Mouse (Mus musculus) forebrain, embryonic 12.5 days (tissue): ENCODE measurements around the gene Csrp2. TPM values are rescaled to one million over a fixed set of nuclear protein-coding genes. Genes with fewer than 3 reads are reported as not detected.

ENCODE experiments used
- ATAC-seq: fragments of 200-750 bp; cut with Nextera tagmentation; 2 replicates; pipeline ENCODE4 v1.8.0; 2017; ENCODE audit warnings: moderate TSS enrichment; ENCODE audit not compliant: low FRiP score
- H3K27ac ChIP-seq: fragments of 300-500 bp; sonication (generic); 2 replicates; pipeline ENCODE4 v1.5.1; 2016; ENCODE audit warnings: mild to moderate bottlenecking
- H3K27me3 ChIP-seq: fragments of 300-500 bp; sonication (generic); 2 replicates; pipeline ENCODE4 v1.6.1; 2016; ENCODE audit warnings: mild to moderate bottlenecking
- H3K36me3 ChIP-seq: fragments of 300-500 bp; sonication (generic); replicated peaks from 2 replicates; pipeline ENCODE4 v1.6.1; 2016; ENCODE audit warnings: mild to moderate bottlenecking
- H3K4me1 ChIP-seq: fragments of 300-500 bp; sonication (generic); 2 replicates; pipeline ENCODE4 v1.6.1; 2016
- H3K4me2 ChIP-seq: fragments of 300-500 bp; sonication (generic); 2 replicates; pipeline ENCODE4 v1.6.1; 2016; ENCODE audit warnings: mild to moderate bottlenecking, moderate library complexity
- H3K4me3 ChIP-seq: fragments of 300-500 bp; sonication (generic); replicated peaks from 2 replicates; pipeline ENCODE4 v1.5.1; 2016; ENCODE audit warnings: mild to moderate bottlenecking
- H3K9ac ChIP-seq: fragments of 300-500 bp; sonication (generic); 2 replicates; pipeline ENCODE4 v1.6.1; 2016; ENCODE audit warnings: mild to moderate bottlenecking
- H3K9me3 ChIP-seq: fragments of 300-500 bp; sonication (generic); 2 replicates; pipeline ENCODE4 v1.6.1; 2016
- WGBS: fragments of 180-500 bp; shearing (Covaris S2); methylation state at CpG from one replicate; pipeline ENCODE4 v1.1.7; 2016; 5-methylcytosine and 5-hydroxymethylcytosine counted together
- polyA plus RNA-seq: library from polyadenylated mRNA; unstranded; fragments of >200 nt; fragmentation: Nextera tagmentation; extraction: Ambion mirVana; gene quantifications from 2 replicates; pipeline ENCODE4 v1.2.1, GENCODE M21; 2016

Gene Csrp2
- polyA plus RNA-seq, result 128 and 164 TPM in 2 replicates

DNA sequence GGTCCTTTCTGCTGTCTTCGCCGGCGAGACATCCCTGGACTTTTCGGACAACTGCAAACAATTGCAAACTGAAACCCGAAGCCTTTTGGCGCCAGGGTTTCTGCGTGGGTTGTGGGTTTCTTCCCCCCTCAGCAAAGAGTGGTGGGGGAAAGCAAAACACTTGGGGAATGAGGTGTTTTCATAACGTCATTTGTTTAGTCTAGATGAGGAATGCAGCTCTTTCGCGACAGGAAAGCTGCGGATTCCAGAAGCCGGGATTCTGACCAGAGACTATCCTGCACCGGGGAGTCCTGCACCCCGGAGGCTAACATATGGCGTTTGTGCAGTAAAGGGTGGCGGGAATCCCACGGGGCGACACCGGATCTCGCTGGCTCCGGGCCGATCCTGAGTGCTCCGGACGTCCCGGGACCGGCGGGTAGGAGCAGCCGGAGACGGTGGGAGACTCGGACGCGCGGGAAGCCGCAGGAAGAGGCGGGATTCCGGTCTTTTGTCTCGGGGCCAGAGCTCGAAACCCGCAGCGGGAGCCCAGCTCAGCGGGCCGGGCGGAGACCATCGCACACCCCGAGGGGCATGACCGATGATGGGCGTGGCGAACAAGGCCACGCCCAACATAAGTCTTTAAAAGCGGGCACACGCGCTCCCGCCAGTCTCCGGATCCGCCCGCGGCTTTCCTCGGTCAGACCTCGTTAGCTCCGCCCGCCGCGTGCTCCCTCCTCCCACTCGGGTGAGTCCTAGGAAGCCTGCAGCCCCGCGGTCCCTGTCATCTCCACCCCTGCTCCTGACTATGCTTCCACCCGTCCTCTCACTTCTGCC, at the start of gene Csrp2:
Csrp2 (plus strand) TSS at position 259 of the 813 bp plus-strand sequence.
- ATAC-seq, result peak; percentile 94

DNA sequence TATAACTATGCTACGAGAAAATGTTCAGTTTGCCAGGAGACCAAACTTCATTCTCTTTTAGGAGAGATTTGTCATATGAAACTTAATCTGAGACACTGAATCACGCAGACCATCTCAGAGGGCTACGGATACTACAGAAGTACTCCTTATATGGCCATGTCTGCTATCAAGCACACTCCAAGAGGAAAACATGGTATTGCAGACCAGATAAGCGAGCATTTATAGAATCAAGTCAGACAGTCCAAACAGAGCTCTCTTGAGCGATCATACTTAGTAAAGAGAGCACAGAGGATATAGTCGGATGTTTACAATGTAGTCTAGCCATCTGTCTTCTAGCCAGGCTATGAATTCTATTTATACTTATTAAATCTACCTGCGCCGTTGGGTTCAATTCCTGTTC, 44.7 kb upstream of the Csrp2 start:
- no peaks in the 10 kb centered on the region for H3K36me3 ChIP-seq
- H3K9me3 ChIP-seq, result no peaks in the 10 kb centered on the region
- no peak overlapping the region for H3K9ac ChIP-seq
- H3K4me1 ChIP-seq, result peaks cover 15% of the 10 kb centered on the region
- no peak overlapping the region for H3K4me2 ChIP-seq
- H3K27me3 ChIP-seq, result 0 out of 2 replicates have a peak, but pooled peaks cover 5% of the 10 kb centered on the region
- 95% methylated on average over 8 of the region's 8 CpGs for WGBS
- no peak overlapping the region for H3K4me3 ChIP-seq
- ATAC-seq, result no peak
- no peak overlapping the region for H3K27ac ChIP-seq

More for the DNA sequence above, at the start of gene Csrp2:
- under 1% methylated on average over 67 of the region's 67 CpGs for WGBS
- Histone ChIP-seq H3K9me3 (no peaks in the 10 kb centered on the region), H3K4me3 (peak within 1 kb of the TSS; percentile 66), H3K4me2 (peak within 1 kb of the TSS; percentile 89), H3K36me3 (no peaks in the 10 kb centered on the region), H3K9ac (peak within 1 kb of the TSS; percentile 78), H3K27me3 (no peaks in the 10 kb centered on the region), H3K27ac (peak within 1 kb of the TSS; percentile 84), H3K4me1 (peaks cover 31% of the 10 kb centered on the region)

- no peak for ATAC-seq
- 84% methylated on average over 3 of the region's 3 CpGs for WGBS
- Histone ChIP-seq H3K9ac (no peak overlapping the region), H3K27me3 (0 out of 2 replicates have a peak, but pooled peaks cover 5% of the 10 kb centered on the region), H3K36me3 (no peaks in the 10 kb centered on the region), H3K27ac (no peak overlapping the region), H3K4me1 (peaks cover 17% of the 10 kb centered on the region), H3K9me3 (no peaks in the 10 kb centered on the region), H3K4me2 (no peak overlapping the region), H3K4me3 (no peak overlapping the region)
Observed at GRCm38 (mm10) chr10:110876956-110877355, 42.6 kb upstream of the Csrp2 start.

- H3K4me2 ChIP-seq, result no peak overlapping the region
- WGBS, result 80% methylated on average over 8 of the region's 8 CpGs
- ATAC-seq, result no peak
- no peak overlapping the region for H3K27ac ChIP-seq
- no peak overlapping the region for H3K9ac ChIP-seq
- H3K36me3 ChIP-seq, result no peaks in the 10 kb centered on the region
- H3K27me3 ChIP-seq, result 0 out of 2 replicates have a peak, but pooled peaks cover 5% of the 10 kb centered on the region
- peaks cover 17% of the 10 kb centered on the region for H3K4me1 ChIP-seq
- H3K4me3 ChIP-seq, result no peak overlapping the region
- H3K9me3 ChIP-seq, result no peaks in the 10 kb centered on the region
Observed at GRCm38 (mm10) chr10:110877851-110878250, 41.7 kb upstream of the Csrp2 start.

DNA sequence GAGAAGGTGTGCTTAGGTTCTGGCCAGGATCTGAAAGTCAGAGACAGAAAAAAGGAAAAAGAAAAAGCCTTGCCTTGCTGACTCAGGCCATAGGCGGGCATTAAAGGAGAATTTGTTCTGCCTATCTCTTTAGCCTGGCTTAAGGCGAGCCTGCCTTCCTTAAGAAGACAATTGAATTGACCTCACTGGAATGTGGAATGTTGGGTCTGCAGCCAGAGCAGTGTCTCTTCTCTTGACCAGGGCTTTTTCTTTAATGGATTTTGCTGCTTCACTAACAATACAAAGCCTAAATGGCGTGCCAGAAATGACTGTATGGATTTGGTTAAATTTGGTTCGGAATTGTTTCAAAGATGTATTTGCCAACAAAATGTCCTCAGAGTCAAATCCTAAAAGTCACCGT, 40.9 kb upstream of the Csrp2 start:
- ATAC-seq, result no peak
- Histone ChIP-seq H3K9ac (no peak overlapping the region), H3K4me1 (peaks cover 17% of the 10 kb centered on the region), H3K27ac (no peak overlapping the region), H3K27me3 (0 out of 2 replicates have a peak, but pooled peaks cover 5% of the 10 kb centered on the region), H3K4me2 (no peak overlapping the region), H3K36me3 (no peaks in the 10 kb centered on the region), H3K9me3 (no peaks in the 10 kb centered on the region), H3K4me3 (no peak overlapping the region)
- 31% methylated on average over 5 of the region's 5 CpGs for WGBS

- Histone ChIP-seq H3K9ac (no peak overlapping the region), H3K9me3 (no peaks in the 10 kb centered on the region), H3K27ac (no peak overlapping the region), H3K4me2 (no peak overlapping the region), H3K36me3 (no peaks in the 10 kb centered on the region), H3K4me3 (no peak overlapping the region), H3K4me1 (peaks cover 17% of the 10 kb centered on the region), H3K27me3 (0 out of 2 replicates have a peak, but pooled peaks cover 5% of the 10 kb centered on the region)
- no peak for ATAC-seq
- 42% methylated on average over 7 of the region's 7 CpGs for WGBS
Observed at GRCm38 (mm10) chr10:110879426-110880066, 40.0 kb upstream of the Csrp2 start.

- Histone ChIP-seq H3K27ac (no peak overlapping the region), H3K4me2 (no peak overlapping the region), H3K9ac (no peak overlapping the region), H3K9me3 (no peaks in the 10 kb centered on the region), H3K4me3 (no peak overlapping the region), H3K4me1 (peaks cover 17% of the 10 kb centered on the region), H3K27me3 (0 out of 2 replicates have a peak, but pooled peaks cover 5% of the 10 kb centered on the region), H3K36me3 (no peaks in the 10 kb centered on the region)
- WGBS, result 78% methylated on average over 7 of the region's 7 CpGs
- no peak for ATAC-seq
Observed at GRCm38 (mm10) chr10:110881346-110881745, 38.2 kb upstream of the Csrp2 start.

GRCm38 (mm10) chr10:110882701-110883100, 36.9 kb upstream of the Csrp2 start:
- Histone ChIP-seq H3K4me3 (no peak overlapping the region), H3K27me3 (0 out of 2 replicates have a peak, but pooled peaks cover 5% of the 10 kb centered on the region), H3K27ac (no peak overlapping the region), H3K36me3 (no peaks in the 10 kb centered on the region), H3K4me2 (no peak overlapping the region), H3K9ac (no peak overlapping the region), H3K4me1 (peaks cover 17% of the 10 kb centered on the region), H3K9me3 (no peaks in the 10 kb centered on the region)
- ATAC-seq, result no peak

DNA sequence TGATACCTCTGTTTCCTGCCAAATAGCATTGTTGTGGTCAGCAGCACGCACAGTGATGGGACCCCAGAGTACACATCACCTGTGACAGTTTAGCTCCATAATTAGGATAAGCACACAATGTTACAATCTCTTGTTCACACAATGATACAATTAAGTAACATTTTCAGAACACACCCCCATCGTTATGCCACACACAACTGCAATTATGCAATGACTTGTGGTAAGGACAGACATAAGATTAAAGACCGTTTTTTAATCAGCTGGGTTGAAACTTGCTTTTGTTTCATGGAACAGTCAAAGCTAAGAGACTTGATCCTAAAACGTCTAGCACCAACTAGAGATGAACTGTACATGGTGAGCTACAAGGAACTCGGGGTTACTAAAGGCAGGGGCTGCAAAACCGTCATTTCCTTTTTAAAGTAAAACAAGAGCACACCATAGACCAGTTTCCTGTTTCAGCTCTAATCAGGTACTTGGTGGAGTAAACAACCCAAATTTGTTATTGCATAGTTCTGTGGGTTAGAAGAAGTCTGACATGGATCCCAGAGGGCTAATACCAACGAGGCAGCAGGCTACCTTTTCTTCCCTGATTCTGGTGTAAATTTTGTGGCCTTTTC, 28.8 kb upstream of the Csrp2 start:
- 73% methylated on average over 7 of the region's 7 CpGs for WGBS
- Histone ChIP-seq H3K4me2 (no peak overlapping the region), H3K4me1 (no peaks in the 10 kb centered on the region), H3K27ac (no peak overlapping the region), H3K9me3 (no peaks in the 10 kb centered on the region), H3K4me3 (no peak overlapping the region), H3K9ac (no peak overlapping the region), H3K36me3 (no peaks in the 10 kb centered on the region), H3K27me3 (no peaks in the 10 kb centered on the region)
- no peak for ATAC-seq

DNA sequence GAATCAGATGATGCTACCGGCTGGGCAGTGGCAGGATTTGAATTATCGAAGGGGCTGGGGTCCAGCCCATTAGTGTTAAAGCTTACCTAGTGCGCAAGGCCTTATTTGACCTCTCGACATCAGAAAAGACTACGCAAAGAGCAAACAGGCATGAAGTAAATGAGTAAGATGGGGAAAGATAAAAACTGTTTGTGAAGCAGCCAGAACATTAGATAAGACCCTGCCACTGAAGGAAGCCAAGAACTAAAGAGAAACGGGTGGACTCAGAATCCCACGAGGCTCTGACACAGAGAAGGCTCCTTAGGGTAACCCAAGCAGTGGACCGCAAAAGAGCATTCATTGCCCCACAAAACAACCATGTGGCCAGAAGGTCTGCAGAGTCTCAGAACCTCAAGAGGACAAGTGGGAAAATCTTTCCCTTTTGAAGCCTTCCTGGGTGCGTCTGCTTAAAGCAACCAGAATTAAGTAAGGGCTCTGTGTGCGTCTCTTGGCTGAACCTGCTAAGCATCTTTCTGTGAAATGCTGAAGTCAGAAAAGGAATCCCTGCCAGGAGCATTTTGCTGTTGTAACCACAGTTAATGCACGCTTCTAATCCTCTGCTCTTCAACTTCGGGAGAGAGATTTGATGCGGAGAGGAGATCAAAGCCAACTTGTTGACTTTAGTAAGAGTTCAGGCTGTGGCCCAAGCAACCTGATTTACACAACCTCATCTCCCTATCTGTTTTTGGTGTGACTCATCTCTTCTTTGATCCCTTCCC, 19.7 kb upstream of the Csrp2 start:
- Histone ChIP-seq H3K9ac (no peak overlapping the region), H3K4me1 (no peaks in the 10 kb centered on the region), H3K4me2 (no peak overlapping the region), H3K27ac (no peak overlapping the region), H3K36me3 (no peaks in the 10 kb centered on the region), H3K9me3 (no peaks in the 10 kb centered on the region), H3K27me3 (no peaks in the 10 kb centered on the region), H3K4me3 (no peak overlapping the region)
- 72% methylated on average over 13 of the region's 13 CpGs for WGBS
- ATAC-seq, result no peak

DNA sequence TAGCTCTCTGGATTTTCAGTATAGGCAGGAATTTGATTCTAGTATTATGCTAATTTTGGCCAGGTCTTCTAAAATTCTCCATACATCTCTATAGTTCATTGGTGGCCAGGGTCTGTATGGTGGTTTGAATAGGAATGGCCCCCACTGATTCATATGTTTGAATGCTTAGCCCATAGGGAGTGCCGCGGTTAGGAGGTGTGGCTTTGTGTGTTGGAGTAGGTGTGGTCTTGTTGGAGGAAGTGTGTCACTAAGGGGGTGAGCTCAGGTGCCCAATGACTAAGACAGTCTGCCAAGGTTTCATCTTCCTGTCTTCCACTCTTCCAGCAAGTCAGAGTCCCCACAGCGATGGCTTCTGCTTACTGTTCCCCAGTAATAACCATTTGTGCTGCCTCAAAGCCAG, 15.7 kb upstream of the Csrp2 start:
- H3K4me3 ChIP-seq, result no peak overlapping the region
- H3K27me3 ChIP-seq, result no peaks in the 10 kb centered on the region
- H3K4me1 ChIP-seq, result no peaks in the 10 kb centered on the region
- no peaks in the 10 kb centered on the region for H3K9me3 ChIP-seq
- no peak for ATAC-seq
- no peaks in the 10 kb centered on the region for H3K36me3 ChIP-seq
- 96% methylated on average over 3 of the region's 3 CpGs for WGBS
- no peak overlapping the region for H3K4me2 ChIP-seq
- H3K27ac ChIP-seq, result no peak overlapping the region
- H3K9ac ChIP-seq, result no peak overlapping the region
